Mouse (Mus musculus): Measurements from ENCODE around the gene Rnf13. TPM values are rescaled to one million over a fixed set of nuclear protein-coding genes. Genes with fewer than 3 reads are reported as not detected.

The Rnf13 gene
- polyA plus RNA-seq, 1 experiment = 0.77 TPM

- no peak for TF ChIP-seq FLI1 (IDR thresholded peaks at IDR 0.05; ENCODE audit: low read length)
- TF ChIP-seq GATA1 (IDR thresholded peaks at IDR 0.05; ENCODE audit: borderline replicate concordance, low read length) = no peak
- peaks cover 14% of the 10 kb centered on the region for H3K4me1 ChIP-seq
- H3K27me3 ChIP-seq (replicated peaks) = peaks cover 27% of the 10 kb centered on the region
- no peaks in the 10 kb centered on the region for H3K9me3 ChIP-seq
- no peak overlapping the region for H3K4me3 ChIP-seq (replicated peaks)
- no peaks in the 10 kb centered on the region for H3K36me3 ChIP-seq (replicated peaks; ENCODE audit: low read length)
These were observed 107.9 kb downstream of the Rnf13 start for GRCm38 (mm10) chr3:57843775-57844174.

GRCm38 (mm10) chr3:57845786-57846661 is 110.2 kb downstream of the Rnf13 start:
- Histone ChIP-seq H3K4me3 (replicated peaks) (no peak overlapping the region), H3K36me3 (replicated peaks; ENCODE audit: low read length) (no peaks in the 10 kb centered on the region), H3K9me3 (peaks cover 4% of the 10 kb centered on the region), H3K4me1 (peaks cover 19% of the 10 kb centered on the region), H3K27me3 (replicated peaks) (peaks cover 29% of the 10 kb centered on the region)
- TF ChIP-seq GATA1 (IDR thresholded peaks at IDR 0.05; ENCODE audit: borderline replicate concordance, low read length) = no peak
- TF ChIP-seq FLI1 (IDR thresholded peaks at IDR 0.05; ENCODE audit: low read length) = no peak

- peaks cover 19% of the 10 kb centered on the region for H3K4me1 ChIP-seq
- H3K9me3 ChIP-seq = peaks cover 4% of the 10 kb centered on the region
- H3K4me3 ChIP-seq (replicated peaks) = peak overlapping the region; percentile 94
- H3K36me3 ChIP-seq (replicated peaks; ENCODE audit: low read length) = no peaks in the 10 kb centered on the region
- H3K27me3 ChIP-seq (replicated peaks) = peaks cover 29% of the 10 kb centered on the region
- TF ChIP-seq GATA1 (IDR thresholded peaks at IDR 0.05; ENCODE audit: borderline replicate concordance, low read length) (no peak), FLI1 (IDR thresholded peaks at IDR 0.05; ENCODE audit: low read length) (no peak)
These were observed 110.7 kb downstream of the Rnf13 start for GRCm38 (mm10) chr3:57846662-57846911.

- TF ChIP-seq FLI1 (IDR thresholded peaks at IDR 0.05; ENCODE audit: low read length) (no peak), GATA1 (IDR thresholded peaks at IDR 0.05; ENCODE audit: borderline replicate concordance, low read length) (no peak)
- no peaks in the 10 kb centered on the region for H3K36me3 ChIP-seq (replicated peaks; ENCODE audit: low read length)
- peaks cover 29% of the 10 kb centered on the region for H3K27me3 ChIP-seq (replicated peaks)
- H3K9me3 ChIP-seq = peaks cover 4% of the 10 kb centered on the region
- peaks cover 19% of the 10 kb centered on the region for H3K4me1 ChIP-seq
- H3K4me3 ChIP-seq (replicated peaks) = peak overlapping the region; percentile 94
These were observed 111.3 kb downstream of the Rnf13 start for GRCm38 (mm10) chr3:57846912-57847759.

GRCm38 (mm10) chr3:57847760-57848185 is 111.9 kb downstream of the Rnf13 start, which contains the start of gene Pfn2:
Gene Pfn2, minus strand, starts transcription at chr3:57848079.
- TF ChIP-seq GATA1 (IDR thresholded peaks at IDR 0.05; ENCODE audit: borderline replicate concordance, low read length) (no peak), FLI1 (IDR thresholded peaks at IDR 0.05; ENCODE audit: low read length) (no peak)
- peak within 1 kb of the TSS; percentile 94 for H3K4me3 ChIP-seq (replicated peaks)
- no peaks in the 10 kb centered on the region for H3K36me3 ChIP-seq (replicated peaks; ENCODE audit: low read length)
- peaks cover 19% of the 10 kb centered on the region for H3K4me1 ChIP-seq
- H3K27me3 ChIP-seq (replicated peaks) = peaks cover 29% of the 10 kb centered on the region
- H3K9me3 ChIP-seq = peaks cover 4% of the 10 kb centered on the region

- no peaks in the 10 kb centered on the region for H3K36me3 ChIP-seq (replicated peaks; ENCODE audit: low read length)
- peaks cover 3% of the 10 kb centered on the region; the same call in 1 of the 2 replicates for H3K9me3 ChIP-seq
- no peak overlapping the region for H3K4me3 ChIP-seq (replicated peaks)
- no peak for TF ChIP-seq FLI1 (IDR thresholded peaks at IDR 0.05; ENCODE audit: low read length)
- no peak for TF ChIP-seq GATA1 (IDR thresholded peaks at IDR 0.05; ENCODE audit: borderline replicate concordance, low read length)
- no peaks in the 10 kb centered on the region for H3K4me1 ChIP-seq
- H3K27me3 ChIP-seq (replicated peaks) = no peaks in the 10 kb centered on the region
These were observed 147.1 kb downstream of the Rnf13 start for GRCm38 (mm10) chr3:57882945-57883344.

Other genes with a start within 250 kb of the Rnf13 start
- 0.17 TPM in 1 of 2 replicates, not detected in the other for gene Wwtr1, start 160.2 kb upstream of the Rnf13 start, polyA plus RNA-seq (2012; ENCODE audit: insufficient read depth, low replicate concordance)
- 24.8 and 47.5 TPM in 2 replicates for gene Commd2, start 84.3 kb upstream of the Rnf13 start, polyA plus RNA-seq (2012; ENCODE audit: insufficient read depth, low replicate concordance)
- not detected in 2 replicates for gene Ankub1, start 43.3 kb upstream of the Rnf13 start, polyA plus RNA-seq (2012; ENCODE audit: insufficient read depth, low replicate concordance)
- 2.8 TPM in 1 of 2 replicates, not detected in the other for gene Pfn2, start 112.0 kb downstream of the Rnf13 start, polyA plus RNA-seq (2012; ENCODE audit: insufficient read depth, low replicate concordance)